Mouse (Mus musculus): ENCODE results near the gene Dnase2b.
A peak's percentile ranks its signal among the peaks of the same experiment; 100 is the strongest.

Dnase2b gene

GRCm38 (mm10) chr3:146571341-146571740, 44.1 kb downstream of the Dnase2b start:
- peak; percentile 21 for DNase-seq (ENCODE audit: extremely low read depth, insufficient read length, low spot score)

- DNase-seq (ENCODE audit: extremely low read depth, insufficient read length, low spot score) = no peak
Observed at GRCm38 (mm10) chr3:146570939-146571338, 44.5 kb downstream of the Dnase2b start.

- DNase-seq (ENCODE audit: extremely low read depth, insufficient read length, low spot score) = no peak
Observed at GRCm38 (mm10) chr3:146570148-146570782, 45.1 kb downstream of the Dnase2b start, which contains the start of gene Uox. Gene Uox, plus strand, starts transcription at chr3:146570426.

- DNase-seq (ENCODE audit: extremely low read depth, insufficient read length, low spot score) = no peak
Observed at GRCm38 (mm10) chr3:146569594-146569993, 45.8 kb downstream of the Dnase2b start.

- peak; percentile 68 for DNase-seq (ENCODE audit: extremely low read depth, insufficient read length, low spot score)
Observed at GRCm38 (mm10) chr3:146567884-146568530, 47.4 kb downstream of the Dnase2b start.

- DNase-seq (ENCODE audit: extremely low read depth, insufficient read length, low spot score) = no peak
Observed at GRCm38 (mm10) chr3:146567366-146567765, 48.0 kb downstream of the Dnase2b start.

GRCm38 (mm10) chr3:146565065-146565411, 50.4 kb downstream of the Dnase2b start:
- DNase-seq (ENCODE audit: extremely low read depth, insufficient read length, low spot score) = no peak

- peak; percentile 38 for DNase-seq (ENCODE audit: extremely low read depth, insufficient read length, low spot score)
Observed at GRCm38 (mm10) chr3:146564268-146565064, 50.9 kb downstream of the Dnase2b start.

- DNase-seq (ENCODE audit: extremely low read depth, insufficient read length, low spot score) = no peak
Observed at GRCm38 (mm10) chr3:146562936-146563335, 52.5 kb downstream of the Dnase2b start.

GRCm38 (mm10) chr3:146557507-146557906, 57.9 kb downstream of the Dnase2b start:
- DNase-seq (ENCODE audit: extremely low read depth, insufficient read length, low spot score) = no peak

- no peak for DNase-seq (ENCODE audit: extremely low read depth, insufficient read length, low spot score)
Observed at GRCm38 (mm10) chr3:146556567-146556966, 58.8 kb downstream of the Dnase2b start.

GRCm38 (mm10) chr3:146554816-146555215, 60.6 kb downstream of the Dnase2b start:
- DNase-seq (ENCODE audit: extremely low read depth, insufficient read length, low spot score) = no peak

- DNase-seq (ENCODE audit: extremely low read depth, insufficient read length, low spot score) = no peak
Observed at GRCm38 (mm10) chr3:146543632-146544031, 71.8 kb downstream of the Dnase2b start.

- no peak for DNase-seq (ENCODE audit: extremely low read depth, insufficient read length, low spot score)
Observed at GRCm38 (mm10) chr3:146540521-146541273, 74.7 kb downstream of the Dnase2b start.

GRCm38 (mm10) chr3:146534986-146535385, 80.4 kb downstream of the Dnase2b start:
- DNase-seq (ENCODE audit: extremely low read depth, insufficient read length, low spot score) = no peak
